Mouse (Mus musculus): ENCODE results near the gene Ptprq.

DNA sequence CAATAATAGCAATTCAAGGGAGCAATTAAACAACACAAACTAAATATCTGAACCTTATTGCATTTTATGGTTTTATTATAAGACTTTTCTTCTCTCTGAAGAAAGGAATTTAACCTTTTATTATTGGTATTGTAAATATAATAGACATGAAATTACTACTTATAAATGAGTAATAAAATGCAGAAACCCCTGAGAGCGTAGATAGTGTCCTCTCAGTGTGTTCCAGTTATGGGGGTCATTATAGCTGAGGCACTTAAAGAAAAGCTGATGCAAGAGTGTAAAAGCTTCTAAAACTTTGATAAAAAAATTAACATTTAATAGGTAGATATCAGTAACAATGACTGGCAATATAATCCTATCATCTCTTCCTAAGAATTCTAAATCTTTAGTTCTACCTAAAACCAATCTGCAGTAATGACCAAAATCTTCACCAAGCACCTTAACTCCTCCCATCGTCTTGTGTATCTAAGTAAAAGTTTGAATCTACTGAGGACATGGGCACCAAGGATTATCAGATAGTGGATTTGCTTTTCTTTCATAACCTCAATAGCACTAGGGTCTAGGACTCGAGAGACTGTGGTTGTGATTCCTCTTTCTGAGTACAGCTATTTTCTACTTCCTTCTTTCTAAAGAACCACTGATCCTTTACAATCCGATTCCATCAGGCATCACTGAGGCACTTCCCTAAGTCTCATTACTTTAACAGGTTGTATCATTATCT, 51.3 kb downstream of the Ptprq start:
- no peak for TF ChIP-seq POLR2A (IDR thresholded peaks at IDR 0.05; ENCODE audit: extremely low read depth, insufficient read depth, low read length)
- TF ChIP-seq CTCF (IDR thresholded peaks at IDR 0.05; ENCODE audit: extremely low read depth, insufficient read depth, low read length): no peak
